Mouse (Mus musculus) forebrain, embryonic 10.5 days (tissue): ENCODE measurements around the gene Scamp3. TPM values are rescaled to one million over a fixed set of nuclear protein-coding genes. Genes with fewer than 3 reads are reported as not detected.
"Not testable (repeated sequence)": the region's sequence is repeated elsewhere in the genome, so short reads cannot be mapped to it uniquely, and the experiment has no call there.

Source experiments
- DNase-seq: peaks from one replicate; pipeline ENCODE4 v3.0.0-alpha.2; 2017; ENCODE audit warnings: low spot score; ENCODE audit errors: extremely low spot score
- H3K27ac ChIP-seq: fragments of 300-500 bp; sonication (generic); 2 replicates; pipeline ENCODE4 v1.5.1; 2016; ENCODE audit warnings: mild to moderate bottlenecking
- H3K27me3 ChIP-seq: fragments of 300-500 bp; sonication (generic); 2 replicates; pipeline ENCODE4 v1.6.1; 2016; ENCODE audit warnings: mild to moderate bottlenecking; ENCODE audit not compliant: poor library complexity, severe bottlenecking
- H3K36me3 ChIP-seq: fragments of 300-500 bp; sonication (generic); replicated peaks from 2 replicates; pipeline ENCODE4 v1.6.1; 2016; ENCODE audit warnings: mild to moderate bottlenecking, moderate library complexity
- H3K4me1 ChIP-seq: fragments of 300-500 bp; sonication (generic); 2 replicates; pipeline ENCODE4 v1.6.1; 2016
- H3K4me3 ChIP-seq: fragments of 300-500 bp; sonication (generic); 2 replicates; pipeline ENCODE4 v1.5.1; 2016; ENCODE audit warnings: mild to moderate bottlenecking, moderate library complexity
- H3K9me3 ChIP-seq: fragments of 300-500 bp; sonication (generic); 2 replicates; pipeline ENCODE4 v1.6.1; 2016; ENCODE audit warnings: mild to moderate bottlenecking, moderate library complexity
- WGBS: fragments of 180-500 bp; shearing (Covaris S2); methylation state at CpG from one replicate; pipeline ENCODE4 v1.1.7; 2016; 5-methylcytosine and 5-hydroxymethylcytosine counted together
- polyA plus RNA-seq: library from polyadenylated mRNA; unstranded; fragments of >200 nt; fragmentation: Nextera tagmentation; extraction: Ambion mirVana; gene quantifications from 2 replicates; pipeline ENCODE4 v1.2.1, GENCODE M21; 2016

Gene Scamp3
- polyA plus RNA-seq, 1 experiment from 2014 or later = 100 TPM

GRCm38 (mm10) chr3:89209731-89210130 is 32.5 kb downstream of the Scamp3 start:
- no peak overlapping the region for H3K27ac ChIP-seq
- no peak for DNase-seq
- H3K27me3 ChIP-seq = no peaks in the 10 kb centered on the region
- no peak overlapping the region for H3K4me3 ChIP-seq
- 86% methylated on average over 7 of the region's 7 CpGs for WGBS
- peaks cover 66% of the 10 kb centered on the region for H3K36me3 ChIP-seq
- peaks cover 25% of the 10 kb centered on the region for H3K4me1 ChIP-seq
- no peaks in the 10 kb centered on the region for H3K9me3 ChIP-seq

GRCm38 (mm10) chr3:89210162-89210561 is 32.9 kb downstream of the Scamp3 start:
- H3K27ac ChIP-seq = no peak overlapping the region
- peaks cover 30% of the 10 kb centered on the region for H3K4me1 ChIP-seq
- WGBS = 96% methylated on average over 13 of the region's 13 CpGs
- H3K27me3 ChIP-seq = no peaks in the 10 kb centered on the region
- H3K9me3 ChIP-seq = no peaks in the 10 kb centered on the region
- DNase-seq = no peak
- H3K4me3 ChIP-seq = no peak overlapping the region
- H3K36me3 ChIP-seq = peaks cover 65% of the 10 kb centered on the region

GRCm38 (mm10) chr3:89210731-89211130 is 33.5 kb downstream of the Scamp3 start:
- Histone ChIP-seq H3K27ac (no peak overlapping the region), H3K36me3 (peaks cover 59% of the 10 kb centered on the region), H3K27me3 (no peaks in the 10 kb centered on the region), H3K4me1 (peaks cover 35% of the 10 kb centered on the region), H3K9me3 (no peaks in the 10 kb centered on the region), H3K4me3 (no peak overlapping the region)
- no peak for DNase-seq
- WGBS = 88% methylated on average over 7 of the region's 7 CpGs

- no peaks in the 10 kb centered on the region for H3K9me3 ChIP-seq
- peaks cover 64% of the 10 kb centered on the region for H3K4me1 ChIP-seq
- under 1% methylated on average over 69 of the region's 69 CpGs for WGBS
- no peaks in the 10 kb centered on the region for H3K27me3 ChIP-seq
- H3K36me3 ChIP-seq = peaks cover 50% of the 10 kb centered on the region
- H3K27ac ChIP-seq = peak overlapping the region; percentile 98
- peak overlapping the region; percentile 78 for H3K4me3 ChIP-seq
- DNase-seq = peak; percentile 95
These were observed 36.7 kb downstream of the Scamp3 start for GRCm38 (mm10) chr3:89213803-89214530.

GRCm38 (mm10) chr3:89214681-89215411 is 37.6 kb downstream of the Scamp3 start, which contains the start of gene Thbs3:
TSS of gene Thbs3 (plus strand) at chr3:89215180.
- peak within 1 kb of the TSS; percentile 78 for H3K4me3 ChIP-seq
- no peaks in the 10 kb centered on the region for H3K9me3 ChIP-seq
- DNase-seq = peak; percentile 80
- peak within 1 kb of the TSS; percentile 98 for H3K27ac ChIP-seq
- under 1% methylated on average over 19 of the region's 19 CpGs for WGBS
- peaks cover 73% of the 10 kb centered on the region for H3K4me1 ChIP-seq
- no peaks in the 10 kb centered on the region for H3K27me3 ChIP-seq
- peaks cover 50% of the 10 kb centered on the region for H3K36me3 ChIP-seq

- H3K9me3 ChIP-seq = no peaks in the 10 kb centered on the region
- peak overlapping the region; percentile 98 for H3K27ac ChIP-seq
- H3K36me3 ChIP-seq = peaks cover 47% of the 10 kb centered on the region
- peak overlapping the region; percentile 78 for H3K4me3 ChIP-seq
- peak; percentile 85 for DNase-seq
- no peaks in the 10 kb centered on the region for H3K27me3 ChIP-seq
- WGBS = 0% methylated on average over 6 of the region's 6 CpGs
- peaks cover 80% of the 10 kb centered on the region for H3K4me1 ChIP-seq
These were observed 38.6 kb downstream of the Scamp3 start for GRCm38 (mm10) chr3:89215853-89216252.

- H3K27me3 ChIP-seq, DNase-seq, H3K9me3 ChIP-seq: not testable (repeated sequence)
- 80% methylated on average over 7 of the region's 7 CpGs for WGBS
- Histone ChIP-seq H3K27ac (peak overlapping the region; percentile 98), H3K36me3 (peaks cover 47% of the 10 kb centered on the region), H3K4me1 (peaks cover 86% of the 10 kb centered on the region), H3K4me3 (peak overlapping the region; percentile 78; the same call in 1 of the 2 replicates)
These were observed 39.1 kb downstream of the Scamp3 start for GRCm38 (mm10) chr3:89216407-89216806.

- Histone ChIP-seq H3K9me3 (no peaks in the 10 kb centered on the region), H3K27me3 (no peaks in the 10 kb centered on the region), H3K4me3 (0 out of 2 replicates have a peak overlapping the region, but pooled peaks have one; percentile 1), H3K27ac (peak overlapping the region; percentile 62; the same call in 1 of the 2 replicates), H3K36me3 (peaks cover 64% of the 10 kb centered on the region), H3K4me1 (peaks cover 91% of the 10 kb centered on the region)
- no peak for DNase-seq
- 80% methylated on average over 1 of the region's 1 CpGs for WGBS
These were observed 41.0 kb downstream of the Scamp3 start for GRCm38 (mm10) chr3:89218271-89218670.

- Histone ChIP-seq H3K4me3 (no peak overlapping the region), H3K27ac (peak overlapping the region; percentile 62), H3K27me3 (no peaks in the 10 kb centered on the region), H3K36me3 (peaks cover 76% of the 10 kb centered on the region), H3K4me1 (peaks cover 94% of the 10 kb centered on the region), H3K9me3 (no peaks in the 10 kb centered on the region)
- DNase-seq = no peak
- 55% methylated on average over 8 of the region's 8 CpGs for WGBS
These were observed 42.3 kb downstream of the Scamp3 start for GRCm38 (mm10) chr3:89219546-89219945.

- no peak for DNase-seq
- WGBS = 69% methylated on average over 5 of the region's 5 CpGs
- Histone ChIP-seq H3K27me3 (peaks cover 10% of the 10 kb centered on the region), H3K4me3 (peak overlapping the region; percentile 13; the same call in 1 of the 2 replicates), H3K9me3 (no peaks in the 10 kb centered on the region), H3K27ac (peak overlapping the region; percentile 22; the same call in 1 of the 2 replicates), H3K4me1 (peaks cover 94% of the 10 kb centered on the region), H3K36me3 (peaks cover 91% of the 10 kb centered on the region)
These were observed 43.9 kb downstream of the Scamp3 start for GRCm38 (mm10) chr3:89221167-89221566.

GRCm38 (mm10) chr3:89224796-89225195 is 47.5 kb downstream of the Scamp3 start:
- Histone ChIP-seq H3K9me3 (no peaks in the 10 kb centered on the region), H3K36me3 (peaks cover 60% of the 10 kb centered on the region), H3K27me3 (peaks cover 26% of the 10 kb centered on the region), H3K4me3 (peak overlapping the region; percentile 91), H3K27ac (peak overlapping the region; percentile 99), H3K4me1 (peaks cover 96% of the 10 kb centered on the region)
- 56% methylated on average over 11 of the region's 11 CpGs for WGBS
- DNase-seq = no peak

GRCm38 (mm10) chr3:89225321-89225815 is 48.1 kb downstream of the Scamp3 start:
- DNase-seq = peak; percentile 34
- H3K4me1 ChIP-seq = peaks cover 95% of the 10 kb centered on the region
- peaks cover 59% of the 10 kb centered on the region for H3K36me3 ChIP-seq
- H3K4me3 ChIP-seq = peak overlapping the region; percentile 91
- peaks cover 32% of the 10 kb centered on the region for H3K27me3 ChIP-seq
- H3K27ac ChIP-seq = peak overlapping the region; percentile 99
- H3K9me3 ChIP-seq = no peaks in the 10 kb centered on the region
- 20% methylated on average over 12 of the region's 12 CpGs for WGBS
